Mouse (Mus musculus) gastrocnemius, postnatal 10 days (tissue): ENCODE data around the gene Sowahd. TPM values are rescaled to one million over a fixed set of nuclear protein-coding genes. Genes with fewer than 3 reads are reported as not detected.
"Not testable (repeated sequence)": the region's sequence is repeated elsewhere in the genome, so short reads cannot be mapped to it uniquely, and the experiment has no call there.

Experiments used
- DNase-seq: peaks from one replicate; pipeline ENCODE4 v3.0.0; 2021; ENCODE audit warnings: mixed read lengths
- long read RNA-seq, 2 experiments: library from polyadenylated mRNA; stranded (forward); transcript quantifications; one replicate each; pipeline ENCODE4 v2.0.0; 2021
- total RNA-seq, 2 experiments: library from RNA; stranded (reverse); gene quantifications; 2 replicates each; pipeline ENCODE4 v1.2.3; 2021

Gene Sowahd
- not detected for total RNA-seq
- long read RNA-seq, experiment 1, result 0 reads
- long read RNA-seq, experiment 2, result 0 reads

- DNase-seq, result no peak
Observed at GRCm38 (mm10) chrX:37048066-37048889, at the start of gene Sowahd. Sowahd (plus strand) TSS chrX:37048845.

- no peak for DNase-seq
Observed at GRCm38 (mm10) chrX:37013870-37014269, 34.8 kb upstream of the Sowahd start.

GRCm38 (mm10) chrX:37018150-37018654 is 30.4 kb upstream of the Sowahd start:
- DNase-seq, result no peak

- no peak for DNase-seq
Observed at GRCm38 (mm10) chrX:37019045-37019444, 29.6 kb upstream of the Sowahd start.

GRCm38 (mm10) chrX:37022690-37023089 is 26.0 kb upstream of the Sowahd start:
- DNase-seq, result peak; percentile 63

- DNase-seq, result no peak
Observed at GRCm38 (mm10) chrX:37023652-37024309, 24.9 kb upstream of the Sowahd start.

GRCm38 (mm10) chrX:37028378-37028777 is 20.3 kb upstream of the Sowahd start:
- peak; percentile 21 for DNase-seq

- peak; percentile 54 for DNase-seq
Observed at GRCm38 (mm10) chrX:37042726-37043125, 5.9 kb upstream of the Sowahd start.

- DNase-seq, result peak; percentile 8
Observed at GRCm38 (mm10) chrX:37048890-37049823, 512 bp downstream of the Sowahd start.

GRCm38 (mm10) chrX:37063902-37064301 is 15.3 kb downstream of the Sowahd start:
- no peak for DNase-seq

GRCm38 (mm10) chrX:37067299-37067698 is 18.7 kb downstream of the Sowahd start:
- no peak for DNase-seq

GRCm38 (mm10) chrX:37068766-37069165 is 20.1 kb downstream of the Sowahd start:
- no peak for DNase-seq

- peak; percentile 49 for DNase-seq
Observed at GRCm38 (mm10) chrX:37074262-37074892, 25.7 kb downstream of the Sowahd start.

- DNase-seq, result no peak
Observed at GRCm38 (mm10) chrX:37076651-37077050, 28.0 kb downstream of the Sowahd start.

GRCm38 (mm10) chrX:37080345-37080744 is 31.7 kb downstream of the Sowahd start:
- not testable (repeated sequence) for DNase-seq

- no peak for DNase-seq
Observed at GRCm38 (mm10) chrX:37081194-37081593, 32.5 kb downstream of the Sowahd start.

- DNase-seq, result peak; percentile 9
Observed at GRCm38 (mm10) chrX:37084318-37084926, 35.8 kb downstream of the Sowahd start.

- peak; percentile 80 for DNase-seq
Observed at GRCm38 (mm10) chrX:37084927-37085660, 36.4 kb downstream of the Sowahd start, which contains the start of gene Rpl39. Rpl39 (minus strand) TSS chrX:37085402.

- no peak for DNase-seq
Observed at GRCm38 (mm10) chrX:37085665-37086064, 37.0 kb downstream of the Sowahd start.

GRCm38 (mm10) chrX:37088778-37089177 is 40.1 kb downstream of the Sowahd start:
- DNase-seq, result no peak
